Mouse (Mus musculus): ENCODE measurements around the gene Wdr83. TPM values are rescaled to one million over a fixed set of nuclear protein-coding genes. Genes with fewer than 3 reads are reported as not detected.

Gene Wdr83
- polyA plus RNA-seq, 1 experiment from 2014 or later: 48.8 TPM

GRCm38 (mm10) chr8:85043619-85044018, 37.5 kb downstream of the Wdr83 start:
- H3K4me2 ChIP-seq: no peak overlapping the region
- H3K4me1 ChIP-seq: peaks cover 14% of the 10 kb centered on the region
- H3K27me3 ChIP-seq: no peaks in the 10 kb centered on the region
- H3K9ac ChIP-seq: no peak overlapping the region
- ATAC-seq (ENCODE audit: low FRiP score): no peak
- peaks cover 86% of the 10 kb centered on the region for H3K36me3 ChIP-seq (replicated peaks)
- H3K9me3 ChIP-seq: no peaks in the 10 kb centered on the region
- no peak overlapping the region for H3K4me3 ChIP-seq (replicated peaks)
- 88% methylated on average over 6 of the region's 6 CpGs for WGBS
- H3K27ac ChIP-seq: no peak overlapping the region

- H3K4me3 ChIP-seq (replicated peaks): peak overlapping the region; percentile 83
- peaks cover 41% of the 10 kb centered on the region for H3K4me1 ChIP-seq
- no peak; the same call in 1 of the 2 replicates for ATAC-seq (ENCODE audit: low FRiP score)
- no peaks in the 10 kb centered on the region for H3K9me3 ChIP-seq
- H3K4me2 ChIP-seq: peak overlapping the region; percentile 96
- WGBS: under 1% methylated on average over 52 of the region's 57 CpGs
- H3K9ac ChIP-seq: peak overlapping the region; percentile 96
- peak overlapping the region; percentile 100 for H3K27ac ChIP-seq
- no peaks in the 10 kb centered on the region for H3K27me3 ChIP-seq
- H3K36me3 ChIP-seq (replicated peaks): peaks cover 43% of the 10 kb centered on the region
Measured at GRCm38 (mm10) chr8:85037681-85038531, 43.2 kb downstream of the Wdr83 start.

GRCm38 (mm10) chr8:85037366-85037680, 43.8 kb downstream of the Wdr83 start:
- 0% methylated on average over 14 of the region's 14 CpGs for WGBS
- Histone ChIP-seq H3K4me3 (replicated peaks) (peak overlapping the region; percentile 83), H3K4me1 (peaks cover 41% of the 10 kb centered on the region), H3K27ac (peak overlapping the region; percentile 100), H3K36me3 (replicated peaks) (peaks cover 44% of the 10 kb centered on the region), H3K4me2 (peak overlapping the region; percentile 96), H3K9me3 (no peaks in the 10 kb centered on the region), H3K9ac (peak overlapping the region; percentile 96), H3K27me3 (no peaks in the 10 kb centered on the region)
- ATAC-seq (ENCODE audit: low FRiP score): peak; percentile 70

GRCm38 (mm10) chr8:85036718-85037365, 44.3 kb downstream of the Wdr83 start, which contains the start of gene Tnpo2:
Tnpo2 (plus strand) TSS chr8:85036915.
- H3K9ac ChIP-seq: peak within 1 kb of the TSS; percentile 96
- peak within 1 kb of the TSS; percentile 100 for H3K27ac ChIP-seq
- peaks cover 46% of the 10 kb centered on the region for H3K36me3 ChIP-seq (replicated peaks)
- peak within 1 kb of the TSS; percentile 96 for H3K4me2 ChIP-seq
- WGBS: under 1% methylated on average over 59 of the region's 59 CpGs
- H3K4me1 ChIP-seq: peaks cover 41% of the 10 kb centered on the region
- H3K27me3 ChIP-seq: no peaks in the 10 kb centered on the region
- no peaks in the 10 kb centered on the region for H3K9me3 ChIP-seq
- peak; percentile 94 for ATAC-seq (ENCODE audit: low FRiP score)
- H3K4me3 ChIP-seq (replicated peaks): peak within 1 kb of the TSS; percentile 83

- peak overlapping the region; percentile 72 for H3K9ac ChIP-seq
- no peaks in the 10 kb centered on the region for H3K27me3 ChIP-seq
- H3K4me3 ChIP-seq (replicated peaks): peak overlapping the region; percentile 83
- H3K36me3 ChIP-seq (replicated peaks): peaks cover 46% of the 10 kb centered on the region
- H3K4me1 ChIP-seq: peaks cover 37% of the 10 kb centered on the region
- peak; percentile 45 for ATAC-seq (ENCODE audit: low FRiP score)
- peak overlapping the region; percentile 83 for H3K4me2 ChIP-seq
- H3K9me3 ChIP-seq: no peaks in the 10 kb centered on the region
- peak overlapping the region; percentile 84 for H3K27ac ChIP-seq
- WGBS: 0% methylated on average over 9 of the region's 9 CpGs
Measured at GRCm38 (mm10) chr8:85036381-85036717, 44.8 kb downstream of the Wdr83 start.

GRCm38 (mm10) chr8:85035728-85036310, 45.3 kb downstream of the Wdr83 start:
- peaks cover 44% of the 10 kb centered on the region for H3K36me3 ChIP-seq (replicated peaks)
- H3K9me3 ChIP-seq: no peaks in the 10 kb centered on the region
- peak; percentile 2; the same call in 1 of the 2 replicates for ATAC-seq (ENCODE audit: low FRiP score)
- peak overlapping the region; percentile 83 for H3K4me3 ChIP-seq (replicated peaks)
- H3K4me2 ChIP-seq: peak overlapping the region; percentile 83
- peak overlapping the region; percentile 84 for H3K27ac ChIP-seq
- no peaks in the 10 kb centered on the region for H3K27me3 ChIP-seq
- WGBS: under 1% methylated on average over 15 of the region's 15 CpGs
- H3K9ac ChIP-seq: peak overlapping the region; percentile 72
- peaks cover 37% of the 10 kb centered on the region for H3K4me1 ChIP-seq

- H3K27ac ChIP-seq: peak overlapping the region; percentile 84; the same call in 1 of the 2 replicates
Measured at GRCm38 (mm10) chr8:85035165-85035727, 45.9 kb downstream of the Wdr83 start.

GRCm38 (mm10) chr8:85034764-85035163, 46.3 kb downstream of the Wdr83 start:
- WGBS: 4% methylated on average over 13 of the region's 13 CpGs
- peak overlapping the region; percentile 72; the same call in 1 of the 2 replicates for H3K9ac ChIP-seq
- H3K9me3 ChIP-seq: no peaks in the 10 kb centered on the region
- peak overlapping the region; percentile 83 for H3K4me2 ChIP-seq
- ATAC-seq (ENCODE audit: low FRiP score): no peak
- H3K4me1 ChIP-seq: peaks cover 33% of the 10 kb centered on the region
- H3K36me3 ChIP-seq (replicated peaks): peaks cover 44% of the 10 kb centered on the region
- no peaks in the 10 kb centered on the region for H3K27me3 ChIP-seq
- H3K4me3 ChIP-seq (replicated peaks): peak overlapping the region; percentile 83
- no peak overlapping the region for H3K27ac ChIP-seq

More at GRCm38 (mm10) chr8:85035165-85035727, 45.9 kb downstream of the Wdr83 start:
- no peaks in the 10 kb centered on the region for H3K27me3 ChIP-seq
- H3K9ac ChIP-seq: peak overlapping the region; percentile 72
- H3K4me2 ChIP-seq: peak overlapping the region; percentile 83
- H3K36me3 ChIP-seq (replicated peaks): peaks cover 44% of the 10 kb centered on the region
- H3K9me3 ChIP-seq: no peaks in the 10 kb centered on the region
- peaks cover 37% of the 10 kb centered on the region for H3K4me1 ChIP-seq
- ATAC-seq (ENCODE audit: low FRiP score): no peak
- peak overlapping the region; percentile 83 for H3K4me3 ChIP-seq (replicated peaks)
- 8% methylated on average over 12 of the region's 12 CpGs for WGBS

- Histone ChIP-seq H3K27me3 (no peaks in the 10 kb centered on the region), H3K27ac (0 out of 2 replicates have a peak overlapping the region, but pooled peaks have one; percentile 3), H3K4me3 (replicated peaks) (no peak overlapping the region), H3K36me3 (replicated peaks) (peaks cover 53% of the 10 kb centered on the region), H3K9me3 (no peaks in the 10 kb centered on the region), H3K9ac (no peak overlapping the region), H3K4me1 (peaks cover 35% of the 10 kb centered on the region), H3K4me2 (no peak overlapping the region)
- 67% methylated on average over 1 of the region's 1 CpGs for WGBS
- ATAC-seq (ENCODE audit: low FRiP score): no peak
Measured at GRCm38 (mm10) chr8:85033867-85034266, 47.2 kb downstream of the Wdr83 start.

- no peak overlapping the region for H3K4me2 ChIP-seq
- no peak overlapping the region for H3K9ac ChIP-seq
- 84% methylated on average over 4 of the region's 4 CpGs for WGBS
Measured at GRCm38 (mm10) chr8:85032622-85033311, 48.3 kb downstream of the Wdr83 start.

GRCm38 (mm10) chr8:85029271-85029670, 51.8 kb downstream of the Wdr83 start:
- no peak for ATAC-seq (ENCODE audit: low FRiP score)
- 92% methylated on average over 14 of the region's 14 CpGs for WGBS
- Histone ChIP-seq H3K27me3 (no peaks in the 10 kb centered on the region), H3K9me3 (no peaks in the 10 kb centered on the region), H3K4me1 (peaks cover 39% of the 10 kb centered on the region), H3K4me2 (peak overlapping the region; percentile 97; the same call in 1 of the 2 replicates), H3K36me3 (replicated peaks) (peaks cover 52% of the 10 kb centered on the region), H3K4me3 (replicated peaks) (peak overlapping the region; percentile 99), H3K9ac (peak overlapping the region; percentile 99; the same call in 1 of the 2 replicates), H3K27ac (no peak overlapping the region)

More at GRCm38 (mm10) chr8:85032622-85033311, 48.3 kb downstream of the Wdr83 start:
- H3K4me1 ChIP-seq: peaks cover 39% of the 10 kb centered on the region
- H3K9me3 ChIP-seq: no peaks in the 10 kb centered on the region
- no peak overlapping the region for H3K27ac ChIP-seq
- no peak overlapping the region for H3K4me3 ChIP-seq (replicated peaks)
- H3K27me3 ChIP-seq: no peaks in the 10 kb centered on the region
- peaks cover 54% of the 10 kb centered on the region for H3K36me3 ChIP-seq (replicated peaks)
- no peak for ATAC-seq (ENCODE audit: low FRiP score)

All from forebrain, embryonic 12.5 days (tissue).